Mouse (Mus musculus): Measurements from ENCODE around the gene Fbxo6. TPM values are rescaled to one million over a fixed set of nuclear protein-coding genes. Genes with fewer than 3 reads are reported as not detected.
"Not testable (repeated sequence)": the region's sequence is repeated elsewhere in the genome, so short reads cannot be mapped to it uniquely, and the experiment has no call there.

The Fbxo6 gene
- polyA plus RNA-seq (2014; fragmentation: Nextera tagmentation; extraction: Ambion mirVana), result 14.6 and 15.5 TPM in 2 replicates

GRCm38 (mm10) chr4:148151267-148152168 lies at the start of gene Fbxo6:
TSS of gene Fbxo6 (minus strand) at chr4:148152140.
- peak; percentile 93 for ATAC-seq (ENCODE audit: low FRiP score)
- H3K4me1 ChIP-seq (replicated peaks; ENCODE audit: control insufficient read depth, insufficient read depth, low read length), result no peaks in the 10 kb centered on the region; the same call in 1 of the 2 replicates
- H3K9me3 ChIP-seq (ENCODE audit: control insufficient read depth, low read length), result no peaks in the 10 kb centered on the region
- peak; percentile 90 for DNase-seq (ENCODE audit: low spot score)
- no peaks in the 10 kb centered on the region for H3K36me3 ChIP-seq (ENCODE audit: control insufficient read depth, insufficient read depth, low read length)
- peak within 1 kb of the TSS; percentile 77 for H3K9ac ChIP-seq (ENCODE audit: low read depth, low read length)
- no peaks in the 10 kb centered on the region for H3K27me3 ChIP-seq (ENCODE audit: control insufficient read depth, insufficient read depth, low read length)
- peak within 1 kb of the TSS; percentile 56 for H3K4me3 ChIP-seq (ENCODE audit: low read depth, low read length)
- 1% methylated on average over 58 of the region's 67 CpGs for WGBS
- peak within 1 kb of the TSS; percentile 97 for H3K4me2 ChIP-seq (replicated peaks; ENCODE audit: low read depth, low read length)
- peak within 1 kb of the TSS; percentile 90 for H3K27ac ChIP-seq (ENCODE audit: low read depth, low read length)

GRCm38 (mm10) chr4:148198721-148199120 lies 46.8 kb upstream of the Fbxo6 start:
- no peak overlapping the region for H3K9ac ChIP-seq (ENCODE audit: low read depth, low read length)
- H3K36me3 ChIP-seq (ENCODE audit: control insufficient read depth, insufficient read depth, low read length), result no peaks in the 10 kb centered on the region
- WGBS, result 55% methylated on average over 10 of the region's 10 CpGs
- no peak overlapping the region for H3K4me2 ChIP-seq (replicated peaks; ENCODE audit: low read depth, low read length)
- no peaks in the 10 kb centered on the region for H3K27me3 ChIP-seq (ENCODE audit: control insufficient read depth, insufficient read depth, low read length)
- no peaks in the 10 kb centered on the region for H3K9me3 ChIP-seq (ENCODE audit: control insufficient read depth, low read length)
- H3K27ac ChIP-seq (ENCODE audit: low read depth, low read length), result no peak overlapping the region
- ATAC-seq (ENCODE audit: low FRiP score) (no peak), DNase-seq (ENCODE audit: low spot score) (no peak)
- no peak overlapping the region for H3K4me3 ChIP-seq (ENCODE audit: low read depth, low read length)
- H3K4me1 ChIP-seq (replicated peaks; ENCODE audit: control insufficient read depth, insufficient read depth, low read length), result no peaks in the 10 kb centered on the region

- no peaks in the 10 kb centered on the region for H3K27me3 ChIP-seq (ENCODE audit: control insufficient read depth, insufficient read depth, low read length)
- H3K4me3 ChIP-seq (ENCODE audit: low read depth, low read length), result no peak overlapping the region
- ATAC-seq (ENCODE audit: low FRiP score) (no peak), DNase-seq (ENCODE audit: low spot score) (no peak)
- no peak overlapping the region for H3K4me2 ChIP-seq (replicated peaks; ENCODE audit: low read depth, low read length)
- no peaks in the 10 kb centered on the region for H3K36me3 ChIP-seq (ENCODE audit: control insufficient read depth, insufficient read depth, low read length)
- no peak overlapping the region for H3K9ac ChIP-seq (ENCODE audit: low read depth, low read length)
- no peak overlapping the region for H3K27ac ChIP-seq (ENCODE audit: low read depth, low read length)
- H3K9me3 ChIP-seq (ENCODE audit: control insufficient read depth, low read length), result no peaks in the 10 kb centered on the region
- no peaks in the 10 kb centered on the region for H3K4me1 ChIP-seq (replicated peaks; ENCODE audit: control insufficient read depth, insufficient read depth, low read length)
Measured at GRCm38 (mm10) chr4:148194400-148194799, 42.5 kb upstream of the Fbxo6 start.

GRCm38 (mm10) chr4:148192707-148193245 lies 40.8 kb upstream of the Fbxo6 start:
- H3K27ac ChIP-seq (ENCODE audit: low read depth, low read length), result no peak overlapping the region
- WGBS, result 35% methylated on average over 11 of the region's 11 CpGs
- no peaks in the 10 kb centered on the region for H3K27me3 ChIP-seq (ENCODE audit: control insufficient read depth, insufficient read depth, low read length)
- H3K9me3 ChIP-seq (ENCODE audit: control insufficient read depth, low read length), result no peaks in the 10 kb centered on the region
- no peak overlapping the region for H3K4me2 ChIP-seq (replicated peaks; ENCODE audit: low read depth, low read length)
- H3K36me3 ChIP-seq (ENCODE audit: control insufficient read depth, insufficient read depth, low read length), result no peaks in the 10 kb centered on the region
- no peak for DNase-seq (ENCODE audit: low spot score)
- H3K9ac ChIP-seq (ENCODE audit: low read depth, low read length), result no peak overlapping the region
- H3K4me1 ChIP-seq (replicated peaks; ENCODE audit: control insufficient read depth, insufficient read depth, low read length), result no peaks in the 10 kb centered on the region
- H3K4me3 ChIP-seq (ENCODE audit: low read depth, low read length), result no peak overlapping the region
- no peak for ATAC-seq (ENCODE audit: low FRiP score)

GRCm38 (mm10) chr4:148188767-148189166 lies 36.8 kb upstream of the Fbxo6 start:
- H3K9me3 ChIP-seq (ENCODE audit: control insufficient read depth, low read length); H3K4me1 ChIP-seq (replicated peaks; ENCODE audit: control insufficient read depth, insufficient read depth, low read length); H3K4me2 ChIP-seq (replicated peaks; ENCODE audit: low read depth, low read length); H3K27ac ChIP-seq (ENCODE audit: low read depth, low read length); DNase-seq (ENCODE audit: low spot score); H3K9ac ChIP-seq (ENCODE audit: low read depth, low read length); H3K36me3 ChIP-seq (ENCODE audit: control insufficient read depth, insufficient read depth, low read length); H3K4me3 ChIP-seq (ENCODE audit: low read depth, low read length); ATAC-seq (ENCODE audit: low FRiP score); H3K27me3 ChIP-seq (ENCODE audit: control insufficient read depth, insufficient read depth, low read length): not testable (repeated sequence)
- WGBS, result 88% methylated on average over 1 of the region's 1 CpGs

GRCm38 (mm10) chr4:148185819-148186218 lies 33.9 kb upstream of the Fbxo6 start:
- Histone ChIP-seq H3K27ac (ENCODE audit: low read depth, low read length) (no peak overlapping the region), H3K4me2 (replicated peaks; ENCODE audit: low read depth, low read length) (no peak overlapping the region), H3K36me3 (ENCODE audit: control insufficient read depth, insufficient read depth, low read length) (no peaks in the 10 kb centered on the region), H3K27me3 (ENCODE audit: control insufficient read depth, insufficient read depth, low read length) (no peaks in the 10 kb centered on the region), H3K4me1 (replicated peaks; ENCODE audit: control insufficient read depth, insufficient read depth, low read length) (no peaks in the 10 kb centered on the region), H3K9ac (ENCODE audit: low read depth, low read length) (no peak overlapping the region), H3K9me3 (ENCODE audit: control insufficient read depth, low read length) (no peaks in the 10 kb centered on the region), H3K4me3 (ENCODE audit: low read depth, low read length) (no peak overlapping the region)
- no peak for ATAC-seq (ENCODE audit: low FRiP score)
- WGBS, result 68% methylated on average over 4 of the region's 4 CpGs
- DNase-seq (ENCODE audit: low spot score), result no peak

GRCm38 (mm10) chr4:148184564-148184963 lies 32.6 kb upstream of the Fbxo6 start:
- H3K4me3 ChIP-seq (ENCODE audit: low read depth, low read length), result no peak overlapping the region
- H3K27me3 ChIP-seq (ENCODE audit: control insufficient read depth, insufficient read depth, low read length), result no peaks in the 10 kb centered on the region
- WGBS, result 44% methylated on average over 9 of the region's 9 CpGs
- no peak overlapping the region for H3K4me2 ChIP-seq (replicated peaks; ENCODE audit: low read depth, low read length)
- H3K27ac ChIP-seq (ENCODE audit: low read depth, low read length), result no peak overlapping the region
- H3K9ac ChIP-seq (ENCODE audit: low read depth, low read length), result no peak overlapping the region
- ATAC-seq (ENCODE audit: low FRiP score), result no peak
- H3K36me3 ChIP-seq (ENCODE audit: control insufficient read depth, insufficient read depth, low read length), result no peaks in the 10 kb centered on the region
- no peaks in the 10 kb centered on the region for H3K9me3 ChIP-seq (ENCODE audit: control insufficient read depth, low read length)
- no peaks in the 10 kb centered on the region for H3K4me1 ChIP-seq (replicated peaks; ENCODE audit: control insufficient read depth, insufficient read depth, low read length)
- DNase-seq (ENCODE audit: low spot score), result no peak

GRCm38 (mm10) chr4:148182363-148182762 lies 30.4 kb upstream of the Fbxo6 start:
- no peaks in the 10 kb centered on the region for H3K36me3 ChIP-seq (ENCODE audit: control insufficient read depth, insufficient read depth, low read length)
- DNase-seq (ENCODE audit: low spot score) (no peak), ATAC-seq (ENCODE audit: low FRiP score) (no peak)
- H3K27me3 ChIP-seq (ENCODE audit: control insufficient read depth, insufficient read depth, low read length), result no peaks in the 10 kb centered on the region
- H3K9ac ChIP-seq (ENCODE audit: low read depth, low read length), result no peak overlapping the region
- H3K4me1 ChIP-seq (replicated peaks; ENCODE audit: control insufficient read depth, insufficient read depth, low read length), result no peaks in the 10 kb centered on the region
- no peak overlapping the region for H3K4me3 ChIP-seq (ENCODE audit: low read depth, low read length)
- H3K4me2 ChIP-seq (replicated peaks; ENCODE audit: low read depth, low read length), result no peak overlapping the region
- H3K9me3 ChIP-seq (ENCODE audit: control insufficient read depth, low read length), result no peaks in the 10 kb centered on the region
- 39% methylated on average over 8 of the region's 8 CpGs for WGBS
- H3K27ac ChIP-seq (ENCODE audit: low read depth, low read length), result no peak overlapping the region

- WGBS, result 90% methylated on average over 12 of the region's 12 CpGs
Measured at GRCm38 (mm10) chr4:148181483-148181882, 29.5 kb upstream of the Fbxo6 start.

More at GRCm38 (mm10) chr4:148181483-148181882, 29.5 kb upstream of the Fbxo6 start:
- no peak overlapping the region for H3K4me3 ChIP-seq (ENCODE audit: low read depth, low read length)
- H3K27ac ChIP-seq (ENCODE audit: low read depth, low read length), result no peak overlapping the region
- DNase-seq (ENCODE audit: low spot score) (no peak), ATAC-seq (ENCODE audit: low FRiP score) (no peak)
- no peaks in the 10 kb centered on the region for H3K36me3 ChIP-seq (ENCODE audit: control insufficient read depth, insufficient read depth, low read length)
- H3K4me2 ChIP-seq (replicated peaks; ENCODE audit: low read depth, low read length), result no peak overlapping the region
- no peaks in the 10 kb centered on the region for H3K4me1 ChIP-seq (replicated peaks; ENCODE audit: control insufficient read depth, insufficient read depth, low read length)
- no peak overlapping the region for H3K9ac ChIP-seq (ENCODE audit: low read depth, low read length)
- H3K9me3 ChIP-seq (ENCODE audit: control insufficient read depth, low read length), result no peaks in the 10 kb centered on the region
- H3K27me3 ChIP-seq (ENCODE audit: control insufficient read depth, insufficient read depth, low read length), result no peaks in the 10 kb centered on the region

Measured in hindbrain, embryonic 11.5 days (tissue).